Mouse (Mus musculus) liver, postnatal 0 days (tissue): ENCODE results near the gene Ephx1.

ENCODE experiments used
- CTCF ChIP-seq: sonication (generic); IDR thresholded peaks from 2 replicates; pipeline ENCODE4 v1.5.1; 2016; ENCODE audit warnings: antibody characterized with exemption, low read depth
- EP300 ChIP-seq: IDR thresholded peaks from 2 replicates; pipeline ENCODE4 v1.6.1; 2016; ENCODE audit warnings: antibody characterized with exemption, low read depth, mild to moderate bottlenecking

- TF ChIP-seq CTCF (no peak), EP300 (no peak)
Observed at GRCm38 (mm10) chr1:180946448-180946847, 74.3 kb downstream of the Ephx1 start.
